ENCODE assay signal across 13 mouse cellular contexts in genomic region chr16:13611399-13611798, GRCm38 (mm10). TPM values are rescaled to one million over a fixed set of nuclear protein-coding genes. Genes with fewer than 3 reads are reported as not detected.
DNase-seq lines count a peak whose midpoint lies in the region; ATAC-seq lines count a peak whose summit lies in the region.
"Had no signal": no experiment of that assay in that cellular context is flagged by ENCODE, and none has a peak within 500 bp of the region (broad histone marks: within the 10 kb centered on the region; RNA-seq: fewer than 3 reads in every experiment).

No protein-coding gene starts in this region.

- no peaks in the 10 kb centered on the region for H3K27me3 ChIP-seq in heart, embryonic 11.5 days (ENCODE audit: control insufficient read depth, insufficient read depth, low read length)
- no peaks in the 10 kb centered on the region for H3K27me3 ChIP-seq in heart, embryonic 14.5 days (ENCODE audit: control insufficient read depth, insufficient read depth, low read length)
- H3K27me3 ChIP-seq in stomach, embryonic 14.5 days (ENCODE audit: control insufficient read depth, insufficient read depth, low read length): no peaks in the 10 kb centered on the region
- H3K27me3 ChIP-seq: liver, embryonic 13.5 days had no signal

- H3K4me2 ChIP-seq in heart, embryonic 11.5 days: no peak overlapping the region
- H3K4me2 ChIP-seq in heart, embryonic 14.5 days (ENCODE audit: low read length): no peak overlapping the region
- H3K4me2 ChIP-seq in stomach, embryonic 14.5 days (replicated peaks; ENCODE audit: low read depth, low read length): no peak overlapping the region
- H3K4me2 ChIP-seq: liver, embryonic 13.5 days had no signal

- peak overlapping the region; percentile 57; the same call in 1 of the 2 replicates for H3K27ac ChIP-seq in heart, embryonic 11.5 days (ENCODE audit: low read depth, low read length)
- H3K27ac ChIP-seq in heart, embryonic 14.5 days (replicated peaks in 1 of 2; ENCODE audit: control insufficient read depth in 1 of 2, insufficient read depth in 1 of 2, low read depth in 2 of 2, low read length in 2 of 2): peak overlapping the region; percentile 61 to 64
- peak overlapping the region; percentile 64 for H3K27ac ChIP-seq in stomach, embryonic 14.5 days (ENCODE audit: low read length)
- H3K27ac ChIP-seq: forebrain, embryonic 10.5 days; liver, embryonic 13.5 days had no signal

- intact Hi-C loops in heart, postnatal 25 days (cut with DNase I): loop anchor here (2.0 to 5.0 kb wide), 2 partner anchors 79 to 164 kb away; no protein-coding TSS in a partner anchor

- ATAC-seq in heart, embryonic 11.5 days (replicated peaks; ENCODE audit: insufficient number of reproducible peaks, low FRiP score, low TSS enrichment): no peak
- no peak for ATAC-seq in heart, embryonic 14.5 days (ENCODE audit: insufficient number of reproducible peaks, insufficient read depth, low FRiP score, low read depth)
- ATAC-seq in stomach, embryonic 14.5 days (ENCODE audit: insufficient number of reproducible peaks, insufficient read depth, low FRiP score, low read depth): peak; percentile 65

- H3K9ac ChIP-seq in heart, embryonic 11.5 days (ENCODE audit: low read depth, low read length): no peak overlapping the region
- no peak overlapping the region for H3K9ac ChIP-seq in heart, embryonic 14.5 days (ENCODE audit: low read length)
- no peak overlapping the region for H3K9ac ChIP-seq in stomach, embryonic 14.5 days (replicated peaks; ENCODE audit: low read depth, low read length)
- H3K9ac ChIP-seq: liver, embryonic 13.5 days had no signal

- H3K4me1 ChIP-seq in heart, embryonic 11.5 days (ENCODE audit: control insufficient read depth, insufficient read depth, low read length): peaks cover 2% of the 10 kb centered on the region; the same call in 1 of the 2 replicates
- H3K4me1 ChIP-seq in heart, embryonic 14.5 days (ENCODE audit: control insufficient read depth in 2 of 2, insufficient read depth in 2 of 2, low read length in 2 of 2): peaks cover 5 to 11% of the 10 kb centered on the region in 2 experiments
- peaks cover 7% of the 10 kb centered on the region; the same call in 1 of the 2 replicates for H3K4me1 ChIP-seq in stomach, embryonic 14.5 days (ENCODE audit: control insufficient read depth, insufficient read depth, low read length)
- H3K4me1 ChIP-seq: liver, embryonic 13.5 days had no signal

- H3K9me3 ChIP-seq in heart, embryonic 11.5 days (replicated peaks; ENCODE audit: control insufficient read depth, low read length): no peaks in the 10 kb centered on the region
- H3K9me3 ChIP-seq in heart, embryonic 14.5 days (ENCODE audit: control insufficient read depth, low read length): no peaks in the 10 kb centered on the region
- H3K9me3 ChIP-seq in stomach, embryonic 14.5 days (ENCODE audit: control insufficient read depth, low read depth, low read length): no peaks in the 10 kb centered on the region
- H3K9me3 ChIP-seq: forebrain, embryonic 10.5 days; liver, embryonic 13.5 days had no signal

- no peaks in the 10 kb centered on the region; the same call in 1 of the 2 replicates for H3K36me3 ChIP-seq in heart, embryonic 11.5 days (ENCODE audit: control insufficient read depth, insufficient read depth, low read length)
- H3K36me3 ChIP-seq in heart, embryonic 14.5 days (ENCODE audit: control insufficient read depth, insufficient read depth, low read length): peaks cover 24% of the 10 kb centered on the region
- H3K36me3 ChIP-seq in stomach, embryonic 14.5 days (ENCODE audit: control insufficient read depth, insufficient read depth, low read length): no peaks in the 10 kb centered on the region; the same call in 1 of the 2 replicates

- no peak overlapping the region for H3K4me3 ChIP-seq in heart, embryonic 11.5 days (ENCODE audit: low read depth, low read length)
- H3K4me3 ChIP-seq in heart, embryonic 14.5 days (ENCODE audit: control insufficient read depth in 1 of 2, insufficient read depth in 1 of 2, low read depth in 1 of 2, low read length in 2 of 2): no peak overlapping the region
- no peak overlapping the region for H3K4me3 ChIP-seq in stomach, embryonic 14.5 days (ENCODE audit: low read depth, low read length)
- H3K4me3 ChIP-seq: forebrain, embryonic 10.5 days; liver, embryonic 13.5 days; myocyte had no signal

- DNase-seq in heart, postnatal 25 days (ENCODE audit: low spot score): no peak
- DNase-seq in kidney, postnatal 10 days: peak; percentile 52
- no peak for DNase-seq in layer of hippocampus, adult 18-20 months (ENCODE audit: low spot score in 2 of 2)
- no peak for DNase-seq in spleen, adult 12 weeks (ENCODE audit: low spot score)
- no peak for DNase-seq in urinary bladder, adult 18-20 months (ENCODE audit: low spot score in 2 of 2)
- DNase-seq: adrenal gland, adult 8-10 months; cerebellum, adult 9-11 months; liver, embryonic 13.5 days had no signal

RNA-seq across cellular contexts. Expression of gene Parn, which starts 56.6 kb away (rescaled TPM):
- polyA plus RNA-seq in heart, embryonic 11.5 days (2014; fragmentation: Nextera tagmentation; extraction: Ambion mirVana): 24.4 and 28.9 TPM in 2 replicates
- 10 to 100 TPM in 1 of 2 experiments, 1 to 10 TPM in 1; 8.5 to 10.4 TPM for total RNA-seq in heart, postnatal 25 days (2021)
- polyA plus RNA-seq in heart, embryonic 14.5 days (2014; fragmentation: Nextera tagmentation; extraction: Ambion mirVana): 28.2 and 29.6 TPM in 2 replicates
- 36.8 and 41.7 TPM in 2 replicates for polyA plus RNA-seq in stomach, embryonic 14.5 days (2014; fragmentation: Nextera tagmentation; extraction: Ambion mirVana)
- 10 to 100 TPM; 24.9 to 25.3 TPM for total RNA-seq in layer of hippocampus, adult 18-20 months (2021)
